Mouse (Mus musculus): ENCODE results near the gene Ankrd34a.
A peak's percentile ranks its signal among the peaks of the same experiment; 100 is the strongest.

Ankrd34a gene

GRCm38 (mm10) chr3:96629729-96630600, 33.5 kb downstream of the Ankrd34a start, which contains the start of gene Rbm8a:
Rbm8a (plus strand) TSS chr3:96629933.
- peak; percentile 97 for DNase-seq

DNA sequence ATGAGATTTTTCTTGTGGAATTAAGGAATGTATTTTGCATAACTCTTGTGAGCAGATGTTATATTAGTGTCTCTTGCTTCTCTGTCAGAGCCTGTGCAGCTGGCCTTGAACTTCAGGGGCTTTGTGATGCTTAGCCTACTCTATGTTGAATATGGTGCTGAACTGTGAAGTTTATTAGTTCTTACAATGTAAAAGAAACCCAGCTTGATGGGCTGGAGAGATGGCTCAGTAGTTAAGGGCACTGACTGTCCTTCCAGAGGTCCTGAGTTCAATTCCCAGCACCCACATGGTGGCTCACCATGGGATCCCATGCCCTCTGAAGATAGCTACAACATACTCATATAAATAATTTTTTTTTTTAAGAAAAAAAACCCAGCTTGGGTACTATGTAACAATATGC, 35.6 kb downstream of the Ankrd34a start:
- no peak for DNase-seq

DNA sequence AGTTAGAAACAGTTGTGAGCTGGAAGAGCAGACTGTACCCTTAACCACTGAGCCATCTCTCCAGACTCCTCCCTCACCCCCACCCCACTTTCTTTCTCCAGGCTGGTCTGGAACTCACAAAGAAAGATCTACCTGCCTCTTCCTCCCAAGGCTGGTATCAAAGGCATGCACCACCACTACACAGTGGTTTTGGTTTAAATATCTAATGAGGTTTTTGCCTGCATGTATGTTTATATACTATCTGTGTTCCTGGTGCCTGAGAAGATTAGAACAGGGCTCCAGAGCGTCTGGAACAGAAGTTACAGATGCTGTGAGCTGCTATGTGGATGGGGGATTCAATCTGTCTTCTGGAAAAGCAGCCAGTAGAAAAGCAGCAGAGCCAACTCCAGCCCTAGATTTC, 37.6 kb downstream of the Ankrd34a start:
- DNase-seq: no peak

GRCm38 (mm10) chr3:96634928-96635879, 38.8 kb downstream of the Ankrd34a start, which contains the start of the genes Pex11b and Gm42957:
Pex11b (plus strand) TSS chr3:96635376.
Gm42957 (plus strand) TSS chr3:96635474.
- DNase-seq: peak; percentile 86

GRCm38 (mm10) chr3:96635906-96636305, 39.5 kb downstream of the Ankrd34a start:
- no peak for DNase-seq

GRCm38 (mm10) chr3:96636448-96636847, 40.0 kb downstream of the Ankrd34a start:
- no peak for DNase-seq

GRCm38 (mm10) chr3:96639219-96639618, 42.8 kb downstream of the Ankrd34a start:
- DNase-seq: peak; percentile 79

GRCm38 (mm10) chr3:96645018-96645649, 48.7 kb downstream of the Ankrd34a start, which contains the start of gene Itga10:
Itga10 (plus strand) TSS chr3:96645584.
- DNase-seq: peak; percentile 63

DNA sequence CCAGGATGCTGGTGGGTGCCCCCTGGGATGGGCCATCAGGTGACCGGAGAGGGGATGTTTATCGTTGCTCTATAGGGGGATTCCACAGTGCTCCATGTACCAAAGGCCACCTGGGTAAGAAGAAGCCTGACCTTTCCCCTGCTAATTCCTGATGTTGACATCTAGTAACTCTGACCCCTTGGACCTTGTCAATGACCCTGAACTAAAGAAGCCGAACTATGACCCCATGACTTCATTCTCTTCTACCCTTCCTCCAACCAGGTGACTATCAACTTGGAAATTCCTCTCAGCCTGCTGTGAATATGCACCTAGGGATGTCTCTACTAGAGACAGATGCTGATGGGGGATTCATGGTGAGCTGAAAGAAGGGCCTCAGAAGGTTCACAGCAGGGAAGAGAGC, 50.9 kb downstream of the Ankrd34a start:
- DNase-seq: no peak
